Mouse (Mus musculus) right cerebral cortex, postnatal 36 days (tissue): ENCODE results near the gene Stac.

Source experiments
- DNase-seq, 2 experiments: peaks; one replicate each; pipeline ENCODE4 v3.0.0; 2022; ENCODE audit warnings: low spot score in 2 of 2, mixed read lengths in 1 of 2

The Stac gene

DNA sequence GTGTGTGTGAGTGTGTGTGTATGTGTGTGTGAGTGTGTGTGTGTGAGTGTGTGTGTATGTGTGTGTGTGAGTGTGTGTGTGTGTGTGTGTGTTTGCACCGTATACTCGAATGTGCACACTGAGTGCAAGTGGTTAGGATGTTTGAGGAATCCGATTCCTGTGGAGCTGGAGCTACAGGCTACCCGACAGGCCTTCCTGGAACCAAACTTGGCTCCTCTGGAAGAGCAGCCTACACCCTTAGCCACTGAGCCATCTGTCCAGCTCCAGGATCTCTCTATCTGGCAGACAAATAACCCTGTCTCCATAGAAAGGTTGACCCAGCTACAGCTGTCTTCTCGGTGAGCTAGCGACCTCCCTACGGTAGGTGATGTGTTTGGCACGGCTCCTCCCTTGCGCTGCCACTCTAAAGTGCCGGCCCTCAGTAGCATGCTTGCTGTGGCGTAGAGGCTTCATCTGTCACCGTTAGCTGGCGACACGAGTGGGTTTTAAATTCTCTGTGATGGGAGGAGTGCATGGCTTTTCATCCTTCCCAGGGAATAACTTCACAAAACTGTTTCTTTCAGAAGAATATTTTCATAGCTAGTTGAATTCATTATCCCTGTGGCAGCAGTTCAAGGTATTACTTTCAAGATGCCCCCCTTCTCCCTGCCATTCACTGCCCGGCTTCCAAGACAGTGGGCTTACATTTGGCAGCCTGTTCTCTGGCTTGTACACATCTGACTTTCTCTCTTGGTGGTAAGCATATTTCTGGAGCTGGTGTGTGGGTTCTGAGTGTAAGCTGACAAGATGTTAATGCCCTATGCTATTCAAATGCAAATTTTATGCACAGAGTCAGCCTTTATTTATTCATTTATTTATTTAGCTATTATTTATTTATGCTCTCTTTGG lies 175.3 kb downstream of the Stac start:
- DNase-seq = no peak
